Mouse (Mus musculus) testis, adult 2 months (tissue): Measurements from ENCODE around the gene Slc2a8. TPM values are rescaled to one million over a fixed set of nuclear protein-coding genes. Genes with fewer than 3 reads are reported as not detected.

Experiments used
- H3K27ac ChIP-seq: fragments of 200-500 bp; 2 replicates; pipeline ENCODE4 v1.5.1; 2012; ENCODE audit warnings: low read depth, low read length; ENCODE audit not compliant: control insufficient read depth, insufficient read depth
- H3K27me3 ChIP-seq: fragments of 200-500 bp; 2 replicates; pipeline ENCODE4 v1.6.1; 2012; ENCODE audit warnings: mild to moderate bottlenecking, low read length, moderate library complexity; ENCODE audit not compliant: control insufficient read depth, insufficient read depth
- H3K36me3 ChIP-seq: fragments of 200-500 bp; 2 replicates; pipeline ENCODE4 v1.6.1; 2012; ENCODE audit warnings: mild to moderate bottlenecking, low read length; ENCODE audit not compliant: control insufficient read depth, insufficient read depth
- H3K4me1 ChIP-seq: fragments of 200-500 bp; 2 replicates; pipeline ENCODE4 v1.6.1; 2012; ENCODE audit warnings: low read length; ENCODE audit not compliant: control insufficient read depth, insufficient read depth
- H3K4me3 ChIP-seq: fragments of 200-500 bp; 2 replicates; pipeline ENCODE4 v1.5.1; 2012; ENCODE audit warnings: low read depth, mild to moderate bottlenecking, low read length, moderate library complexity, mixed read lengths; ENCODE audit not compliant: control insufficient read depth
- CTCF ChIP-seq: fragments of 200-500 bp; IDR thresholded peaks from 2 replicates; pipeline ENCODE4 v1.5.1; 2012; ENCODE audit warnings: low read depth, mild to moderate bottlenecking, inconsistent platforms, low read length, moderate library complexity; ENCODE audit not compliant: control insufficient read depth, insufficient read depth, insufficient replicate concordance
- POLR2A ChIP-seq: fragments of 200-500 bp; IDR thresholded peaks from 2 replicates; pipeline ENCODE4 v1.6.1; 2012; ENCODE audit warnings: low read depth, mild to moderate bottlenecking, inconsistent platforms, low read length, moderate library complexity; ENCODE audit not compliant: control insufficient read depth
- polyA plus RNA-seq: library from polyadenylated mRNA; depleted of rRNA; stranded (reverse); fragments of >200 nt; gene quantifications from 2 replicates; pipeline ENCODE4 v1.2.3, GENCODE M21; 2012

Gene Slc2a8
- polyA plus RNA-seq, 1 experiment = 50.8 TPM

DNA sequence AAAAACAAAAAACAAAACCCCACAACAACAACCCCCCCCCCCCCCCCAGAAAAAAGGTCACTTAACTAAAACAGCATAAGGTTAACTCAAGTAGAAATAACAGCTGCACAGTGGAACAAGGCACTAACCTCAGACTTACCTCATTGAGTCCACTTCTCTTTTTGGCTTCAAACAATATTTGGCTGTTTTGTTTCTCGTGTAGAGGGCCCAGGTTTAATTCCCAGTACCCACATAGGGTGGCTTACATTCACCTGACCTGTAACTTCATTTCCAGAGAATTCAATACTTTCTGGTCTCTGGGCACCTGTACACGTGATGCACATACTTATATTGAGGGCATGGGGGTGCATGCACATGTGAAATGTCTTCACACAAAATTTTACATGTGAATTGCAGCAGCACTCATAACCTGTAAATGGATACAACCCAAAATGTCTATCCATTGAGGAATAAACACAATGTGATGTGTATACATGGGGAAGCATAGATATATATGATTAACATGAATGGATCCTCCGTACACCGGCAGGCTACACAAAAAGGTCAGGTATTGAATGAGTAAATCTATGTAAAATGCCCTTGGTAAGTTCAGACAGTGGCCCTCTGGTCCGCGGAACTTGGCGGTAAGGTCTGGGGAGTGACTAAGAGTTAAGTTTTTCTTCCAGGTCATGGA, 16.2 kb downstream of the Slc2a8 start:
- Histone ChIP-seq H3K4me1 (peaks cover 25% of the 10 kb centered on the region), H3K4me3 (no peak overlapping the region), H3K36me3 (no peaks in the 10 kb centered on the region), H3K27me3 (no peaks in the 10 kb centered on the region), H3K27ac (no peak overlapping the region)
- TF ChIP-seq CTCF (no peak), POLR2A (no peak)

DNA sequence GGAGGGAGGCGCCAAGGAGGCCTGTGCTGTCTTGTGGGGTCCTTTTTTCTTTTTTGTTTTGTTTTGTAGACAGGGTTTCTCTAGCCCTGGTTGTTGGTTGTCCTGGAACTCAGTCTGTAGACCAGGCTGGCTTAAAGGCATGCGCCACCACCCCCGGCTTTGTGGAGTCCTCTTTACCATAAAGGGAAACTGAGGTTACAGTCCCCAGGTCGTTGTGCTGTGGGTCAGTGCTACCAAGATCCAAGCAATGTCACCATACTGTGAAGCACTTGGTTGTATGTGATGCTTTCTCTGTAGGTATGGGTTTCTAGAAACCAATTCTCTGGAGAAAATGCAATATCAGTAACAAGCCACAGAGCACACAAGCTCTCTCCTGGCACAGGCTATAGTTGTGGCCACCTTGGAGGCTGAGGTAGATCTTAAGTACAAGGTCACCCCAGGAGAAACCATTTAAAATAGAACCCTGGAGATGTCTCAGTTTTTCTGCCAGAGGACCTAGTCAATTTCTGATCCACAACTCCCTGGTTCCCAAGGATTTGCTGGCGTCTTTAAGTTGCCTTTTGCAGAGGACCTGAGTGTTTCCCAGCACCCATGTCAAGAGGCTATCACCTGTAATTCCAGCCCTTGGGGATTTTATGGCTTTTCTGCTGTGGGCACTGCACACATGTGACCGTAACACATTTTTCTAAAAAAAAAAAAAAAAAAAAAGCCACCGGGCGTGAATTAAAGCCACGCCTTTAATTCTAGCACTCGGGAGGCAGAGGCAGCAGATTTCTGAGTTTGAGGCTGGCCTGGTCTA, 17.0 kb downstream of the Slc2a8 start:
- Histone ChIP-seq H3K4me1 (peaks cover 25% of the 10 kb centered on the region), H3K27ac (no peak overlapping the region), H3K36me3 (no peaks in the 10 kb centered on the region), H3K27me3 (no peaks in the 10 kb centered on the region), H3K4me3 (no peak overlapping the region)
- TF ChIP-seq CTCF (no peak), POLR2A (no peak)

DNA sequence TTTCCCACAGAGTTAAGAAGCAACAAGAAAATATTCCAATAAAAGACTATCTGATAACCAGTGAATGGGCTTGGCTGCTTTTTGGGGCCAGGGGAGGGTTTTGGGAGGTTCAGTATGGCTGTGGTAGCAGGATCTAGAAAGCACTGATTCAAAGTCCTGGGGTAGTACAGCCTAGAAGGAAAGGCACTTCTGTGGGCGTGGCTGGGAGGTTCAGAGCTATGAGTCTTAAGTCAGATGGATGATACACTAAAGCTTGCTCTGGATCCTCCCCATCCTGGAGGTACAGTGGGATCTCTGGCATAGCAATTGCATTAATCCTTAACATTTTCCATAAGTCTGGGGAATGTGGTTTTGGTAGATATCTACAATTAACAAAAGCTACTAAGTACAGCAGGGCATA, 17.9 kb downstream of the Slc2a8 start:
- Histone ChIP-seq H3K27ac (no peak overlapping the region), H3K27me3 (no peaks in the 10 kb centered on the region), H3K4me3 (no peak overlapping the region), H3K36me3 (no peaks in the 10 kb centered on the region), H3K4me1 (peaks cover 25% of the 10 kb centered on the region)
- TF ChIP-seq POLR2A (no peak), CTCF (no peak)

DNA sequence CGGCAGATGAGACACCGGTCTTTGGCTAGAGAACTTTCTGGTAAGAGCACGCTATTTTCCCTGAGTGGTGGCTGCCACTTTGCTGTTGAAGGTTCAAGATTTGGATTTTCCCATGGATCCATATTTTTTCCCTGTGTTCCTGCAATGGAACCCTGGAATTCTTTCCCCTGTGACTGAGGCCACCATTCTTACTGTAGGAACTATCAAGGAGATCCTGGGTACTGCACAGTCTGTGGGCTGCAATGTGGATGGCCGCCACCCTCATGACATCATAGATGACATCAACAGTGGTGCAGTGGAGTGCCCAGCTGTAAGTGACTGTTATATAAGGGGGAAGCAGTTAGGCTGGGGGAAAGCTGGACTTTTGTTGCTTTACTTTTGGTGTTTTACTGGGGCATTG, 18.3 kb downstream of the Slc2a8 start:
- no peak overlapping the region for H3K4me3 ChIP-seq
- TF ChIP-seq CTCF (no peak), POLR2A (no peak)
- H3K4me1 ChIP-seq = peaks cover 25% of the 10 kb centered on the region
- H3K27me3 ChIP-seq = no peaks in the 10 kb centered on the region
- H3K27ac ChIP-seq = no peak overlapping the region
- no peaks in the 10 kb centered on the region for H3K36me3 ChIP-seq

DNA sequence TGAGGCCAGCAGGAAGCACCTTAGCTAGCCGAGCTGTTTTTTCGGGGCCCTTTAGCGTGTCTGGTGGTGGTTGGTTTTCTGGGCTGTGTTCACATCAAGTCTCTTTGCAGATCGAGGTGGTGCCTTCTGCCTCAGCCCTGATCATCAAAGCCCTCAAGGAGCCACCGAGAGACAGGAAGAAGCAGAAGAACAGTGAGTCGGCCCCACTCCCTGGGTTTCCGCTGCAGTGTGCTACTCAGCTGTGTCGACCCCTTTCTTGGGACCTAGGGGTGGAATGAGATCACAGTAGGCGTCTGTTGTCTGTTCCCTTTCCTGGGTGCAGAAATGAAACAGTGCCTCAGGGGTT, 19.0 kb downstream of the Slc2a8 start:
- H3K27me3 ChIP-seq = no peaks in the 10 kb centered on the region
- no peak overlapping the region for H3K27ac ChIP-seq
- H3K4me3 ChIP-seq = no peak overlapping the region
- no peaks in the 10 kb centered on the region for H3K36me3 ChIP-seq
- H3K4me1 ChIP-seq = peaks cover 24% of the 10 kb centered on the region
- TF ChIP-seq POLR2A (no peak), CTCF (no peak)

DNA sequence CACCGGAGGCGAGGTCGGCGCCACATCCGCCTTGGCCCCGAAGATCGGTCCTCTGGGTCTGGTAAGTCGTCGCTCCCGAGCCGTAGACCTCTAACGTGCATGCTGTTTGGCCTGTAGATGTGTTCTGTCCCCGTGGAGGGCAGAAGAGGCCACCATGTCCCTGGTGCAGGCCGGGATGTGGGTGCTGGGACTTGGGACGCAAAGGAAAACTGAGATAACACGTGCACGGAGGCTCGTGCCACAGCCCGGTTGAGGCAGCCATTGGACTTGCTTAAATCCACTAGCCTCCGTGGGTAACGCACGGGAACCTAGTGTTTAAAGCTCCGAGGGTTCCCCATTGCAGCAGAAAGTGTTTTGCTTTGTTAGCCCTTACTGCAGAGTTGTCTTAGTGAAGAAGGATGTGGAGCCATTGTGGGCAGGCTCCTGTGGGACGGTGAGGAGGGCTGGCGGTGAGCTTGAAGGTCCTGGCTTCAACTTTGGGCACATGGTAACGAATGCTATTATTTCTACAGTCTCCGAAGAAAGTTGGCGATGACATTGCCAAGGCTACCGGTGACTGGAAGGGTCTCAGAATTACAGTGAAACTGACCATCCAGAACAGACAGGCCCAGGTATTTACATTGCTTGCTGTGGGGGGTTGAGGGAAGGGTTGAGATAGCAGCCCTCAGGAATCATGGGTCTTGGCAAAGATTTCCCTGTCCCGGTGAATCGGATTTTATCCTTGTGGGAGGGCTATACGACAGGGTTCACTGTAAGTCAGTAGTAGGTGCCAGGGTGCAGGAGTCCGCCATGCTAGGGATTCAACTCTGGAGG, 19.6 kb downstream of the Slc2a8 start:
- TF ChIP-seq CTCF (no peak), POLR2A (no peak)
- peaks cover 19% of the 10 kb centered on the region for H3K4me1 ChIP-seq
- H3K27me3 ChIP-seq = no peaks in the 10 kb centered on the region

More for the DNA sequence above, 19.6 kb downstream of the Slc2a8 start:
- Histone ChIP-seq H3K36me3 (no peaks in the 10 kb centered on the region), H3K4me3 (peak overlapping the region; percentile 85), H3K27ac (peak overlapping the region; percentile 88)
